Mouse (Mus musculus) intestine, embryonic 15.5 days (tissue): ENCODE measurements at regions not wholly inside any gene's neighbourhood (a gene's known extent, or its start where the extent isn't known, plus 50 kb on each side); places are given as distances from the start of the nearest gene placed in this dataset.
"Not testable (repeated sequence)": the region's sequence is repeated elsewhere in the genome, so short reads cannot be mapped to it uniquely, and the experiment has no call there.

ENCODE experiments used
- ATAC-seq: fragments of 200-750 bp; cut with Nextera tagmentation; 2 replicates; pipeline ENCODE4 v1.8.0; 2017; ENCODE audit warnings: moderate TSS enrichment, moderate library complexity
- H3K27ac ChIP-seq: fragments of 300-500 bp; sonication (generic); 2 replicates; pipeline ENCODE4 v1.5.1; 2015; ENCODE audit warnings: mild to moderate bottlenecking, inconsistent platforms
- H3K27me3 ChIP-seq: fragments of 300-500 bp; sonication (generic); replicated peaks from 2 replicates; pipeline ENCODE4 v1.6.1; 2015; ENCODE audit warnings: inconsistent platforms
- H3K36me3 ChIP-seq: fragments of 300-500 bp; sonication (generic); 2 replicates; pipeline ENCODE4 v1.6.1; 2015; ENCODE audit warnings: inconsistent platforms
- H3K4me1 ChIP-seq: fragments of 300-500 bp; sonication (generic); replicated peaks from 2 replicates; pipeline ENCODE4 v1.6.1; 2015; ENCODE audit warnings: inconsistent platforms
- H3K4me2 ChIP-seq: fragments of 300-500 bp; sonication (generic); replicated peaks from 2 replicates; pipeline ENCODE4 v1.6.1; 2015; ENCODE audit warnings: mild to moderate bottlenecking, inconsistent platforms
- H3K4me3 ChIP-seq: fragments of 300-500 bp; sonication (generic); replicated peaks from 2 replicates; pipeline ENCODE4 v1.5.1; 2015; ENCODE audit warnings: inconsistent platforms
- H3K9ac ChIP-seq: fragments of 300-500 bp; sonication (generic); 2 replicates; pipeline ENCODE4 v1.6.1; 2015; ENCODE audit warnings: inconsistent platforms
- H3K9me3 ChIP-seq: fragments of 300-500 bp; sonication (generic); 2 replicates; pipeline ENCODE4 v1.6.1; 2016; ENCODE audit warnings: inconsistent platforms
- WGBS: fragments of 180-500 bp; shearing (Covaris S2); methylation state at CpG from one replicate; pipeline ENCODE4 v1.1.7; 2015; 5-methylcytosine and 5-hydroxymethylcytosine counted together

DNA sequence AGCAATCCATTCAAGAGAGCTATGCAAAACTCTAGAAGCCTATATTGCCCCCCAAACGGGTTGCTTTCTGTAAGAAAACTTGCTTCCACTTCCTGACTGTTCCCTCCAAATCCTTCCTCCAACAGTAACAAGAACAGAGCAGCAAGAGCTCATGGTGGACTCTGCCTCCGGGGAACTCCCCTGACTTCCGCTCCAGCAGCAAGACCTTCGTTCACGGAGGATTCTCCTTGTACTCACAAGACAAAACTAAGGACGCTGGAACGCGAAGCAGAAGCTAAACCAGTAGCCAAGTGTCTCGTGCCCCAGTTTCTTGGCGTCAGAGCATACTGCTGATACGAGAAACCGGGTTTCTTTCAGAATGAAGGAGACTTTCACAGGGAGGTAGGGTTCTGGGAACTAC lies 50.7 kb downstream of the H2al2a start:
- ATAC-seq: no peak
- Histone ChIP-seq H3K4me2 (no peak overlapping the region), H3K36me3 (no peaks in the 10 kb centered on the region), H3K4me1 (0 out of 2 replicates have a peak, but pooled peaks cover 7% of the 10 kb centered on the region), H3K9me3 (no peaks in the 10 kb centered on the region), H3K4me3 (no peak overlapping the region), H3K9ac (no peak overlapping the region), H3K27me3 (no peaks in the 10 kb centered on the region), H3K27ac (no peak overlapping the region)
- WGBS: 66% methylated on average over 12 of the region's 12 CpGs

DNA sequence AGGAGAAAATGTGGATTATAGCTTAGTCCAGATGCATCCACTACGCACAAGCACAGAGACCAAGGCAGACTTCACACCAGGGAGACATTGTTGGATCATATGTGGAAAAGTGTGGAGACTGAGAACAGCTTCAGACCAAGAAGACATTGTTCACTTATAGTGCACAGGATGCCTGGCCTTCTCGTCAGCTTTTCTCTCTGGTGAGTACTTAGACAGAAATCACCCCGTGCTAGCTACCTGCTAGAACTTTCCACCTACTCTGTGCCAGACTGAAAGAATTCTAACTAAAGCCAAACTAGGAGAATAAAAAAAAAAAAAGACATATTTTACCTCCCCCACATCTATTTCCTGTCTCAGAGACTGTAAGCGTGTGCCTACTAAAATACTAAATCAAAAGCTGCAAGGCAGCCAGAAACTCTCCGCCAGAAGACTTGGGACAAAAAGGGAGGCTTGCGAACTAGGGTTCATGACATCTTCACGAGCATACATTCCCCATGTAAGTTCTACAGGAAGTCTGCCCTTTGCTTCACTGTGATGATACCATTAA lies 51.3 kb downstream of the H2al2a start:
- Histone ChIP-seq H3K9ac (no peak overlapping the region), H3K27ac (no peak overlapping the region), H3K27me3 (no peaks in the 10 kb centered on the region), H3K4me2 (no peak overlapping the region), H3K4me1 (0 out of 2 replicates have a peak, but pooled peaks cover 7% of the 10 kb centered on the region), H3K4me3 (no peak overlapping the region), H3K9me3 (no peaks in the 10 kb centered on the region), H3K36me3 (no peaks in the 10 kb centered on the region)
- ATAC-seq: no peak
- 65% methylated on average over 7 of the region's 7 CpGs for WGBS

DNA sequence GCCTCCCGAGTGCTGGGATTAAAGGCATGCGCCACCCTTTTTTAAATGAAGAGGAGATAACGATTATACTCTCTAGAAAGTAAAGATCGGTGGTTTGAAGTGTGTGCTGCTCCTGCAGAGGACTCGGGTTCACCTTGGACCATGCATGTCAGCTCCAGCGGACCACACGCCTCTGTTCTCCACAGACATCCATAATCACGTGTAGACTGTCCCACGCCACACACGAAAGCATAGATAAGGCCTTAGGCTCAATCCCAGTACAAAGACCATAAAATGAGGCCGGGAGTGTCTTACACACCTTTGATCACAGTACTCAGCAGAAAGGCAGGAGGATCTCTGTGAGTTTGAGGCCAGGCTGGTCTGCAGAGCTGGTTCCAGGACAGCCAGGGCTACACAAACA lies 53.3 kb downstream of the H2al2a start:
- H3K4me1 ChIP-seq: 0 out of 2 replicates have a peak, but pooled peaks cover 7% of the 10 kb centered on the region
- no peak overlapping the region for H3K27ac ChIP-seq
- WGBS: 82% methylated on average over 11 of the region's 11 CpGs
- no peak overlapping the region for H3K4me3 ChIP-seq
- H3K4me2 ChIP-seq: no peak overlapping the region
- H3K9me3 ChIP-seq: no peaks in the 10 kb centered on the region
- 0 out of 2 replicates have a peak, but pooled peaks have one; percentile 13 for ATAC-seq
- H3K9ac ChIP-seq: no peak overlapping the region
- no peaks in the 10 kb centered on the region for H3K27me3 ChIP-seq
- H3K36me3 ChIP-seq: no peaks in the 10 kb centered on the region

DNA sequence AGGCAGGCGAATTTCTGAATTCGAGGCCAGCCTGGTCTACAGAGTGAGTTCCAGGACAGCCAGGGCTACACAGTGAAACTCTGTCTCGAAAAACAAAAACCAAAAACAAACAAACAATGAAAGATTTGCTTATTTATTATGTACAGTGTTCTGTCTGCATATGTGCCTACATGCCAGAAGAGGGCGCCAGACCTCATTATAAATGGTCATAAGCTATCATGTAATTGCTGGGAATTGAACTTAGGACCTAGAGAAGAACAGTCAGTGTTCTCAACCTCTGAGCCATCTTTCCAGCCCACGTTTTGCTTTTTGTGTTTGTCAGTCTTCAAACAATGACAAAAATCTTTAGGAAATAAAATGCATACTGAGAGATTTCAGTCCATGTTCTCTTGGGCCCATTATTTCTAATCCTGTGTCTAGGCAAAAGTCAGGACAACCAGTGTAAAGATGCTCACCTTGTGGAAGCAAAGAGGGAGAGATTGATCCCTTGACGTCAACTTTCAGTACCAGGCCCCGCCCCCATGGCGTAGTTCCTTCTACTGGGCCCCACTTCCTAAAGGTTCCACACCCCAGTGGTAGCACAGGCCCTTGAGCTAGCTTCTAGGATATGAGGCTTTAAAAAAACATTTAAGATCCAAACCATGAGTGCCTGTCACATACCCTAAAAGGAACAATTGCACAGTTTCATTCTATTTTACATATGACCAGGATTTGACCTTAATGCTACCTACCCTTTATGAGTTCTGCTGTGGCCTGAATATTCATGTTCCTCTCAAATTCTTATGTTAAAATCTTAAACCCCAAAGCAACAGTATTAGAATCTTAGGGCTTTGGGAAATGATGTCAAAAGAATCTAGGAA lies 54.0 kb downstream of the H2al2a start:
- no peak overlapping the region for H3K9ac ChIP-seq
- 0 out of 2 replicates have a peak, but pooled peaks cover 7% of the 10 kb centered on the region for H3K4me1 ChIP-seq
- H3K4me2 ChIP-seq: no peak overlapping the region
- H3K27ac ChIP-seq: no peak overlapping the region
- no peaks in the 10 kb centered on the region for H3K27me3 ChIP-seq
- WGBS: 78% methylated on average over 8 of the region's 8 CpGs
- no peaks in the 10 kb centered on the region for H3K36me3 ChIP-seq
- ATAC-seq: no peak
- no peak overlapping the region for H3K4me3 ChIP-seq
- no peaks in the 10 kb centered on the region for H3K9me3 ChIP-seq

DNA sequence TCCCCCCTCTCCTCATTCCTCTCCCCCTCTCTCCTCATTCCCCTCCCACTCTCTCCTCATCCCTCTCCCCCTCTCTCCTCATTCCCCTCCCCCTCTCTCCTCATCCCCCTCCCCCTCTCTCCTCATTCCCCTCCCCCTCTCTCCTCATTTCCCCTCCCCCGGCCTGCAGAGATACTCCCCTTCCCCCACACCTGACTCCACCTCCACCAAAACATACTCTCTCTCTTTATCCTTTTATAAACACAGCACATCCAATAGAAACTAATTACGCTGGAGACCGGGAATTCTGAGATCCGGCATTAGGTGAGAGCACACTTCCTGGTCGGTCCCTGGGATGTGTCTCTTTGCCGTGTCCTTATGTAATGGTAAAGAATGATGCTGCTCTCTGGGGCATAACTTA lies 54.8 kb downstream of the H2al2a start:
- ATAC-seq: no peak
- no peak overlapping the region for H3K4me2 ChIP-seq
- no peak overlapping the region for H3K4me3 ChIP-seq
- no peaks in the 10 kb centered on the region for H3K36me3 ChIP-seq
- no peak overlapping the region for H3K9ac ChIP-seq
- 0 out of 2 replicates have a peak, but pooled peaks cover 7% of the 10 kb centered on the region for H3K4me1 ChIP-seq
- H3K27me3 ChIP-seq: no peaks in the 10 kb centered on the region
- 76% methylated on average over 6 of the region's 6 CpGs for WGBS
- H3K9me3 ChIP-seq: no peaks in the 10 kb centered on the region
- no peak overlapping the region for H3K27ac ChIP-seq

DNA sequence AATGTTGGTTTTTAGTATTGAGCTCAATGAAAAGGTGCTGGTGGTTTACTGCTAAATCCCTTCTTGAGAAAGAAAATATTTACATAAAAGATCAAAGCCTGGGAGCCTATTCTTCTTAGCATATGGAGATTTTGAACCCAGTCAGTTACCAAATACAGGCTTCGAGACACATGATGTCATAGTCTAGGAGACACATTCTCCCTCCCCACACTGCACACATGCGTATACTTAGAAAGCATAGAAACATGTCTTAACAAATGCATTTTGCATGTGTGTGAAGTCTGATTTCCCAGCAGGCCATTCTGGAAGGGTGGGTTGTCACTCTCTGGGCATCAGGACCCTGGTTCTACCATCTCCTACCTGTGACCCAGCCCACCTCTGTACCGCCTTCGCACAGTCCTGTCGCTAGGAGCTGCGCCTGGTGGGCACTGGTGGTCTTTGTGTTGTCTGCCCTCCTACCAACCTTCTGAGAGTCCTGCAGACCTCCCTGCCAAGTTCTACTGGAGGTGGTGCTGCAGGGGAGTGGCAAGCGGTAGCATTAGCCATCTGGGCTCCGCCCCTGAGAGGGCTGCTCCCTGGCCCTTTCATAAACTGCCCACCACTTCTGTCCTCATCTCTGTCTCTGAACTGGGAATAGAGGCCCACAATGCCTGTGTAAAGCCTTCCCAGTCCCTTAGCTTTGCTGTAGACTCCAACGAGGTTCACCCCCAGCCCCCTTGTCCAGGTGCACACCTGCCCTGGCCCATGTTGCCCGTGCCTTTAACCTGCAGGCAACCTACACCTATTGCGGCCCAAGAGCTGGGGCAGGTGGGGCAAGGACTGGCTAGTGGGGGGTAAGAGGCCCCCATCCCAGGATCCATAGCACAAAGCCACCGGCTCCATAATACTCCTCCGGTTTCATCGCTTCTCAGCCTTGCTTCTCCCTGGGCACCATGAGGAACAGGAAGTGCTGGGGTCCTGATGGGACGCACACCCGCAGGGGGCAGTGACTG lies 56.6 kb downstream of the H2al2a start:
- not testable (repeated sequence) for H3K4me1 ChIP-seq, H3K36me3 ChIP-seq, H3K4me2 ChIP-seq, H3K9me3 ChIP-seq, H3K27ac ChIP-seq, H3K4me3 ChIP-seq, H3K27me3 ChIP-seq, H3K9ac ChIP-seq
- 66% methylated on average over 14 of the region's 16 CpGs for WGBS
- 0 out of 2 replicates have a peak, but pooled peaks have one; percentile 22 for ATAC-seq

DNA sequence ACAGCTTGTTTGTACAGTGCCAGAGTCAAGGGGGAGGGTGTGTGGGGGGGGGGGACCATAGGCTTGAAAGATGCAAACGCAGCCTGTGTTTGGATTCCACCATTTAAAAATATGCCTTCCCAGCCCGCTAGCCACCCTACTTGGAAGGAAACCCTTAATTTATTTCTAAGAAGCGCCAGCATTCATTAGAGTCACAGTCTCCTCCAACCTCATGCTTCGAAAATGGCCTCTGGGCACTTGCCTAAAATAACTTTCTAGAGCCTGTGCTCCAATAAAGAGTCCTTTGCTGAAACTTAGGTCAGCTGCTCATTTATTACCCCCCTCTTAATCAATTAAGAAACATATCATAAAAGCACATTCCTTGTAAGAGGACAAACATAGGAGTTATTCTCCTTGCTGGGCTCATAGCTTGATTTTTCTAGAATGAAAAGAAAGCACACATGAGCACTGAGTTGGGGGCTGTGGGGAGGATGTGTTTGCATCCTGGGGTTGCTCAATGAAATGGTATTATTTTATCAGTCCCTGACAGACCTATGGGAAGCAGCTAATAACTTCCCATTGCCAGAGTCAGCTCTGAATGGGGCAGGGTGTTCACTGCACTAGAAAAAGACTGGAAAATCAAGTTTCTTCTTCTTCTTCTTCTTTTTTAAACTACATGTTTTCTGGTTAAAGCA lies 57.4 kb downstream of the H2al2a start:
- H3K36me3 ChIP-seq: no peaks in the 10 kb centered on the region
- 70% methylated on average over 4 of the region's 4 CpGs for WGBS
- no peak overlapping the region for H3K4me3 ChIP-seq
- no peaks in the 10 kb centered on the region for H3K4me1 ChIP-seq
- ATAC-seq: no peak
- H3K27me3 ChIP-seq: no peaks in the 10 kb centered on the region
- H3K27ac ChIP-seq: no peak overlapping the region
- no peaks in the 10 kb centered on the region for H3K9me3 ChIP-seq
- no peak overlapping the region for H3K9ac ChIP-seq
- H3K4me2 ChIP-seq: no peak overlapping the region

DNA sequence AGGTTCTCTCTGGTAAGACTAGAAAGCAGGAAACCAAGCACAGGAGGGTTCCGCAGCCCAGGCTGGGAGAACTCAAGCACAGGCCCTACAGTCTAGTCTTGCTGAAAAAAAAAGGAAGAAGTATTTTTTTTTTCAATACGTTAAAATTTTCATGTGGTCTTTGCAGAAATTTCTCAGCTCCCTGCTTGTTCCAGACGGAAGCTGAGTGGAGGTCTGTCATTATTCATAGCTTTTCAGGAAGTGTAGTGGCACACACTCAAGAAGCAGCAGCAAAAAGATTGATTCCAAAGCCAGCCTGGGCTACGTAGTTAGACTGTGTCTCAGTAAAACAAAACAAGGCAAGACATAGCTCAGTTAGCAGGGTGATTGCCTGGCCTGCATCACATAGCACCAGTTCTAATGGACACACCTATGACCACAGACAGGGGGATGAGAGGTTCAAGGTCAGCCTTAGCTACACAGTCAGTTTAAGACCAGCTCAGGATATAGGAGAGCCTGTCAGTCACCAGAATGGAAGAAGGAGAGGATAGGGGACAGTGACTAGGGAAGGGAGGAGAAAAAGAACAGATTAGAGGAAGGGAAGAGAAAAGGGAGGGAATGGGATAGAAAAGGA lies 60.1 kb downstream of the H2al2a start:
- Histone ChIP-seq H3K4me1 (no peaks in the 10 kb centered on the region), H3K4me2 (no peak overlapping the region), H3K36me3 (no peaks in the 10 kb centered on the region), H3K27ac (no peak overlapping the region), H3K9me3 (no peaks in the 10 kb centered on the region), H3K27me3 (no peaks in the 10 kb centered on the region), H3K4me3 (no peak overlapping the region), H3K9ac (no peak overlapping the region)
- 60% methylated on average over 4 of the region's 4 CpGs for WGBS
- ATAC-seq: no peak

DNA sequence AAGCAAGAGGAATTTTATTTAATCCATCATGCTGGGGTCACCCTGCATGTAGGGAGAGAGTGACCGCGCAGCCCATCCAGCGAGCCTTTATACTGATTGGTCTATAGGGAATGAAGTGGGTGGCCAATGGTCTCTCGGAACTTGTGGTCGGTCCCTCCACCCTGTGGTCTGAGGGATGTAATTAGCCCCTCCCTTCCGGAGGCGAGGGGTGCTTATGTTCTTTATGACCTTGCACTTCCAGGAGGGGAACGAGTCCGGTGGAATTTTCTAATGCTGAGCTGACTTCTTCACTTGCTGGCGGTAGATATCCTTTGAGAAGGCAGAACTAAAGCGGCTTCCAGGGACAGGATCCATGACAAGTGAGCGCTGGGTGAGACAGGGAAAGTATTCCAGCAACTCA lies 60.8 kb downstream of the H2al2a start:
- no peak for ATAC-seq
- no peak overlapping the region for H3K27ac ChIP-seq
- WGBS: 84% methylated on average over 12 of the region's 12 CpGs

DNA sequence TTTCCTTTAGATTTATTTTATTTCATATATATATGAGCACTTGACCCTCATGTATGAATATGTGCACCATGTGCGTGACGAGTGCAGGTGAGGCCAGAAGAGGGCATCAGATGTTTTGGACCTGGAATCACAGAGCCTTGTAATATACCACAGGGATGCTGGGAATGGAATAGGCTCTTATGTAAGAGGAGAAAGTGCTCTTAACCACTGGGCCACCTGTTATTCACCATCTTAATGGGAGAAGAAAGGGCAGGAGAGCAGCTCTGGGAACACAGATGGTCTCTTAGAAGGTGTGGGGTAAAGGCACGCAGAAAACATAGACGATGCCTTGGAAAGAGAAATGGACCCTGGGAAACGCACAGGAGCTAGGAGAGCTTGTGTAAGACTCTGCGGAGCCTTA lies 61.3 kb downstream of the H2al2a start:
- no peak overlapping the region for H3K9ac ChIP-seq
- H3K27ac ChIP-seq: no peak overlapping the region
- H3K4me2 ChIP-seq: no peak overlapping the region
- H3K4me1 ChIP-seq: no peaks in the 10 kb centered on the region
- ATAC-seq: no peak
- H3K9me3 ChIP-seq: no peaks in the 10 kb centered on the region
- no peaks in the 10 kb centered on the region for H3K27me3 ChIP-seq
- 95% methylated on average over 6 of the region's 6 CpGs for WGBS
- no peak overlapping the region for H3K4me3 ChIP-seq
- H3K36me3 ChIP-seq: no peaks in the 10 kb centered on the region

More for the DNA sequence above, 60.8 kb downstream of the H2al2a start:
- no peak overlapping the region for H3K4me3 ChIP-seq
- H3K4me2 ChIP-seq: no peak overlapping the region
- no peaks in the 10 kb centered on the region for H3K9me3 ChIP-seq
- no peaks in the 10 kb centered on the region for H3K27me3 ChIP-seq
- no peaks in the 10 kb centered on the region for H3K36me3 ChIP-seq
- no peaks in the 10 kb centered on the region for H3K4me1 ChIP-seq
- no peak overlapping the region for H3K9ac ChIP-seq

DNA sequence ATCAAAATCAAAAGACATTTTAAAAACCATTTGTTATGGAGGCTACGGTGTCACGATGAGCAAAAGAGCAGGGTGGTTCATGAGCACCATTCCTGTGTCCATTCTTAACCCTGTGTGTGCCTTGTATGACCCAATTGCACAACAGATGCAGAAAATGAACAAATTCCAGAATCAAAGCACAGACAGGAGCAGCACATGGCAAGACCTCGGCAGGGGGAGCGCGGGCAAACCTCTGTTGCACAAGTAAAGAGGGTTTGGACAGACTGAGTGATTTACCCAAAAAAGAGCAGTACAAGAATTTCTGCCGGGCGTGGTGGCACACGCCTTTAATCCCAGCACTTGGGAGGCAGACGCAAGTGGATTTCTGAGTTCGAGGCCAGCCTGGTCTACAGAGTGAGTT lies 62.1 kb downstream of the H2al2a start:
- no peaks in the 10 kb centered on the region for H3K27me3 ChIP-seq
- H3K36me3 ChIP-seq: no peaks in the 10 kb centered on the region
- ATAC-seq: no peak
- 95% methylated on average over 10 of the region's 10 CpGs for WGBS
- H3K4me1 ChIP-seq: no peaks in the 10 kb centered on the region
- no peak overlapping the region for H3K4me2 ChIP-seq
- H3K9me3 ChIP-seq: no peaks in the 10 kb centered on the region
- H3K4me3 ChIP-seq: no peak overlapping the region
- H3K27ac ChIP-seq: no peak overlapping the region
- no peak overlapping the region for H3K9ac ChIP-seq
